Mouse (Mus musculus) G1E (cell line): ENCODE measurements at regions not wholly inside any gene's neighbourhood (a gene's known extent, or its start where the extent isn't known, plus 50 kb on each side); places are given as distances from the start of the nearest gene placed in this dataset.

ENCODE experiments used
- CTCF ChIP-seq: IDR thresholded peaks from 2 replicates; pipeline ENCODE4 v1.5.1; 2012; ENCODE audit warnings: low read depth, low read length, inconsistent platforms, mixed read lengths
- GATA1 ChIP-seq: IDR thresholded peaks from 2 replicates; pipeline ENCODE4 v1.6.1; 2012; ENCODE audit warnings: borderline replicate concordance, low read length, inconsistent platforms, mixed read lengths
- GATA2 ChIP-seq: IDR thresholded peaks from 2 replicates; pipeline ENCODE4 v1.6.1; 2012; ENCODE audit warnings: low read depth, low read length, inconsistent platforms, borderline replicate concordance
- TAL1 ChIP-seq: conservative IDR thresholded peaks from 2 replicates; pipeline ENCODE4 v1.6.1; 2012; ENCODE audit warnings: low read depth, low read length, inconsistent platforms, mixed read lengths

- no peak for TF ChIP-seq GATA2
- TF ChIP-seq CTCF: no peak
- TF ChIP-seq TAL1: no peak
- no peak for TF ChIP-seq GATA1
Observed at GRCm38 (mm10) chr15:63667536-63667935, 177.4 kb downstream of the Gsdmc2 start.
